Mouse (Mus musculus): ENCODE measurements around the gene Meis1. TPM values are rescaled to one million over a fixed set of nuclear protein-coding genes. Genes with fewer than 3 reads are reported as not detected.

The Meis1 gene
- polyA plus RNA-seq, 1 experiment from 2014 or later, result 69.8 TPM

DNA sequence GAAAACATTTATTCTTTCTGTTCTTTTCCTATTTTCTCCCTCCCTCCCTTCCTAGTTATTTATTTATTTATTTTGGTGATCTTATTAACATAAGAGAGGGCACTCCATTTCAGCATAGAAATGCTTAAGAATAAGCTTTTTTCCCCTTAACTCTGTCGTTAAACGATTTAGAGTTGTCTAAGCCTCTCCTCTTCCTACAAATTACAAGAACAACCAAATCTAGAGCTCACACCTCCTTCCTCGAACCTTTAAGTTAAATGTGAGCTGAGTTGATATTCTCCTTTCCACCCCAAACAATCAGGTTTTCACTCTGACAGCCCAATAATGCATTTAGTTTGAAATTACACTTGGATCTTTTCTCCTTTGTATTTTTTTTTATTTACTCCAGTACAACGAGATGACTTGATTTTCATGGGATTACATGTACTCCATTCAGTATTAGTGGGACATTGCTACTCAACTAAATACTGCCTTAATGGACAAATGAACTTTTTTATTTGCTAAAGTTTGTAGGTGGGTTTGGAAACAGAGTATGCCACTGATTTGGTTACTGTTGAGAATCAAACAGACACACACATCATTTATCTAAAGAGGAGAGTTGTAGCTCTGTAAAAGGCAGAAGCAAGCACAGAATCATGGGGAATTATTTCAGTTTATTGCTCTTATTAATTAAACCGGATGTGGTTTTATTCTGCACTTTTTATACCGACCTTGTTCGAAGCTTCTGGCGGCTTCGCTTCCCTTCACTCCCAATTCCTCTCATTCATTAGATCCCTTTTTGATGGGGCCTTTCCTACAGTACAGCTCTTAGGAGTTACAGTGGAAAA, 145.1 kb downstream of the Meis1 start:
- WGBS, result 1% methylated on average over 9 of the region's 9 CpGs
- ATAC-seq (ENCODE audit: insufficient number of reproducible peaks, low FRiP score, low TSS enrichment, low read depth) (no peak), DNase-seq (ENCODE audit: low spot score) (no peak)
- H3K9ac ChIP-seq (ENCODE audit: low read length), result no peak overlapping the region
- H3K4me2 ChIP-seq (ENCODE audit: low read depth, severe bottlenecking), result no peak overlapping the region
- no peak overlapping the region for H3K4me3 ChIP-seq (ENCODE audit: low read depth, low read length)
- no peaks in the 10 kb centered on the region for H3K36me3 ChIP-seq (ENCODE audit: control insufficient read depth, insufficient read depth, low read length)
- H3K27ac ChIP-seq (replicated peaks; ENCODE audit: low read depth, low read length), result no peak overlapping the region
- H3K9me3 ChIP-seq (ENCODE audit: control insufficient read depth, low read length), result no peaks in the 10 kb centered on the region
- H3K4me1 ChIP-seq (ENCODE audit: control insufficient read depth, insufficient read depth, low read length), result peaks cover 7% of the 10 kb centered on the region; the same call in 1 of the 2 replicates
- H3K27me3 ChIP-seq (ENCODE audit: control insufficient read depth, insufficient read depth, low read length), result peaks cover 51% of the 10 kb centered on the region

DNA sequence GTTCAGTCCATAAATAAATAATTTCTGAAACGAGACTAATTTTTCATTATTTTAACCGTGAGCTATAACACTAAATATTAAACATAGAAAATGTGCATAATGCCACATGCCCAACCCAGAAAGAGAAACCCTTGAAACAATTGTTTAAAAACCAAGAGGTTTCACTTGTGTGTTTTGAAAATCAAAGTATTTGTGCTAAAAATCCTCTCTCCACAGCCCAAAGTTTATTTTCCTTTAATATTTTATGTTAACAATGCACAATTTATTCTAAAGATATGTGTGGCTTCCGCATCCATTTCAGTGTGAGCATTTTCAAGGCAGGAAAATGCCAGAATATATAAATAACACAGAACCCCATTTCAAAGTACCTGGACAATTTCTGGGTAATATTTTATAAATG, 146.0 kb downstream of the Meis1 start:
- peaks cover 6% of the 10 kb centered on the region; the same call in 1 of the 2 replicates for H3K4me1 ChIP-seq (ENCODE audit: control insufficient read depth, insufficient read depth, low read length)
- no peak overlapping the region for H3K4me2 ChIP-seq (ENCODE audit: low read depth, severe bottlenecking)
- H3K36me3 ChIP-seq (ENCODE audit: control insufficient read depth, insufficient read depth, low read length), result no peaks in the 10 kb centered on the region
- no peak overlapping the region for H3K4me3 ChIP-seq (ENCODE audit: low read depth, low read length)
- peaks cover 51% of the 10 kb centered on the region for H3K27me3 ChIP-seq (ENCODE audit: control insufficient read depth, insufficient read depth, low read length)
- H3K27ac ChIP-seq (replicated peaks; ENCODE audit: low read depth, low read length), result no peak overlapping the region
- WGBS, result 12% methylated on average over 3 of the region's 3 CpGs
- H3K9ac ChIP-seq (ENCODE audit: low read length), result no peak overlapping the region
- ATAC-seq (ENCODE audit: insufficient number of reproducible peaks, low FRiP score, low TSS enrichment, low read depth) (no peak), DNase-seq (ENCODE audit: low spot score) (no peak)
- H3K9me3 ChIP-seq (ENCODE audit: control insufficient read depth, low read length), result no peaks in the 10 kb centered on the region

- peak overlapping the region; percentile 56; the same call in 1 of the 2 replicates for H3K4me2 ChIP-seq (ENCODE audit: low read depth, severe bottlenecking)
- H3K4me3 ChIP-seq (ENCODE audit: low read depth, low read length), result peak overlapping the region; percentile 27
- H3K27me3 ChIP-seq (ENCODE audit: control insufficient read depth, insufficient read depth, low read length), result peaks cover 50% of the 10 kb centered on the region
- no peak overlapping the region; the same call in 1 of the 2 replicates for H3K27ac ChIP-seq (replicated peaks; ENCODE audit: low read depth, low read length)
- H3K9ac ChIP-seq (ENCODE audit: low read length), result no peak overlapping the region
- peaks cover 6% of the 10 kb centered on the region; the same call in 1 of the 2 replicates for H3K4me1 ChIP-seq (ENCODE audit: control insufficient read depth, insufficient read depth, low read length)
- ATAC-seq (ENCODE audit: insufficient number of reproducible peaks, low FRiP score, low TSS enrichment, low read depth), result no peak
- no peaks in the 10 kb centered on the region for H3K9me3 ChIP-seq (ENCODE audit: control insufficient read depth, low read length)
- WGBS, result 2% methylated on average over 12 of the region's 12 CpGs
- no peaks in the 10 kb centered on the region for H3K36me3 ChIP-seq (ENCODE audit: control insufficient read depth, insufficient read depth, low read length)
- no peak for DNase-seq (ENCODE audit: low spot score)
Observed at GRCm38 (mm10) chr11:18872118-18872751, 146.6 kb downstream of the Meis1 start.

DNA sequence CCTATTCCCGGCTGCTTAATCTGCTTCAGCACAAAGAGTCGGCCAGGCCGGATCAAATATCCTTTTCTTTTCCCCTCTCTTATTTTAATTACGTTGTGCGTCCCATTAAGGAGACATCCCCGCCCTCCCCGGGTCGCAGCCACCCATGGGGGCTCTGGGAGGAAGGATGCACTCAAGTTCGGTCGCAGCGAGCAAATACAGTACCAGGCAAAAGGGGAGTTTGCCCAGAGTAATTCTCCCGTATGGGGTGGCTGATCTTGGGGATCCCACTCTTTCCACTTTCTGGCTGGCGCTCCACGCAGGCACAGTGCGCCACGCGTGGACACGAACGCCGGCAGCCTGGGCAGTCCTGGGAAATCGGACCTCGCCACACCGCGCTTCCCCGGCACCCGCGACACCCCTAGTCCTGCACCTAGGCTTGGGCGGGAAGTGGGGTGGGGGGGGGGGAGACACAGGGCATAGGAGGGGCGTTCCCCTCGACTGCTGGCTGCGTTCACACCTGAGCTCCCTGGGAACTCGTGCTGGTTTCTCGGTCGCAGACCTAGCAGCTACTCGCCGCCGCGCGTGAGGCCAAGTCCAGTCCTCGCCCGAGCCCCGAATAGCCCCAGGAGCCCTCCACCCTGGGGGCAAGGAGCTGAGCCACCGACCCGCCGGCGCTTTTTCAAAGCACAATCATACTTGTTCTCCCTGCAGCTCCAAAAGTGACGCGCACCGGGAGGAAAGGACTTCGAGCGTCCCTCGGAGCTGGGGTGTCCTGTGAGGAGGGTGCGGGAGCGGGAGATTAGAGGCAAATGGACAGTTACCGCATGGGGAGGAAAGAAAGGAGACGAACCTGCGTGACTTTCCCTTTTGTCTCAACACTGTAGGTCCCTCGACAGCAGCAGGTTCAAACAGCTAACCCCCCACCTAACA, 147.4 kb downstream of the Meis1 start:
- H3K27ac ChIP-seq (replicated peaks; ENCODE audit: low read depth, low read length), result peak overlapping the region; percentile 56; the same call in 1 of the 2 replicates
- DNase-seq (ENCODE audit: low spot score) (peak; percentile 76), ATAC-seq (ENCODE audit: insufficient number of reproducible peaks, low FRiP score, low TSS enrichment, low read depth) (peak; percentile 40; the same call in 1 of the 2 replicates)
- no peaks in the 10 kb centered on the region for H3K36me3 ChIP-seq (ENCODE audit: control insufficient read depth, insufficient read depth, low read length)
- no peaks in the 10 kb centered on the region for H3K9me3 ChIP-seq (ENCODE audit: control insufficient read depth, low read length)
- H3K4me1 ChIP-seq (ENCODE audit: control insufficient read depth, insufficient read depth, low read length), result no peaks in the 10 kb centered on the region
- WGBS, result under 1% methylated on average over 57 of the region's 58 CpGs
- peaks cover 42% of the 10 kb centered on the region for H3K27me3 ChIP-seq (ENCODE audit: control insufficient read depth, insufficient read depth, low read length)
- peak overlapping the region; percentile 56 for H3K4me2 ChIP-seq (ENCODE audit: low read depth, severe bottlenecking)
- H3K4me3 ChIP-seq (ENCODE audit: low read depth, low read length), result peak overlapping the region; percentile 27
- peak overlapping the region; percentile 58 for H3K9ac ChIP-seq (ENCODE audit: low read length)

DNA sequence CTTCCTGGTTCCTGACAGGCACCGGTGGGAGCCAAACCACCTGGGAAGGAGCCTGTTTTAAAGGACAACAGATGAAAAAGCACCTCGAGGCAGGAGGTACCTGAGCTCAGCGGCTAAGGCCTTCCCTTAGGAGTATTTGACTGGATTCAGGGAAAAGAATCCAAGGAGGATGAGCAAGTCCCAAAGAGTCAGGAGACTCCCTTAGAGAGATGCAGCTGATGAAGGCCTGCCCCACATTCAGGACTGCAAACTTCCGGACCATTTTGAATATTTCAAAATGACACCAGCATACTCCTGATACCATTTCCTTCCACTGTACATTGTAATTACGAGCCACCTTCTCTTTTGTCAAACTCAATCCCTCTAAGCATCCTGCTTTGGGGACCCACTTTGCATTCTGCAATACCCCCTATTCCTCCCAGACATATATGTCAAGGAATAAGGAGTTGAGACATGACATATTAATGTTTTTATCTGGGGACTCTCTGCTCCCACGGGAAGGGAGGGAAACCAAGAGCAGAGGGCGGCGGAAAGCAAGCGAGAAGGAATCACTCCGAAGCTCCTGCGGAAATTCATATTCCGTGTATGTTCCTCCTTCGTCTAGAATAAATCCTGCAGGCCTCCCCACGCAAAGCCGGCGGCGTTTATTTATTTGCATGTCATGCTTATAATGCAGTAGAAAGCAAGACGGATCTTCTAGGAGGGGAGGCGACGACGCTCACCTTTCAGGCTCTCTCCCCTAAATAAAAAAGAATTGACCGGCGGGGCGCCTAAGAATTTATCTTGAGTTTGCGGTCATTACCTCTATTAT, 148.5 kb downstream of the Meis1 start:
- ATAC-seq (ENCODE audit: insufficient number of reproducible peaks, low FRiP score, low TSS enrichment, low read depth), result no peak
- Histone ChIP-seq H3K27ac (replicated peaks; ENCODE audit: low read depth, low read length) (no peak overlapping the region), H3K36me3 (ENCODE audit: control insufficient read depth, insufficient read depth, low read length) (no peaks in the 10 kb centered on the region), H3K4me3 (ENCODE audit: low read depth, low read length) (0 out of 2 replicates have a peak overlapping the region, but pooled peaks have one; percentile 27), H3K9me3 (ENCODE audit: control insufficient read depth, low read length) (no peaks in the 10 kb centered on the region), H3K9ac (ENCODE audit: low read length) (no peak overlapping the region), H3K27me3 (ENCODE audit: control insufficient read depth, insufficient read depth, low read length) (peaks cover 33% of the 10 kb centered on the region), H3K4me2 (ENCODE audit: low read depth, severe bottlenecking) (peak overlapping the region; percentile 0; the same call in 1 of the 2 replicates), H3K4me1 (ENCODE audit: control insufficient read depth, insufficient read depth, low read length) (no peaks in the 10 kb centered on the region)
- peak; percentile 44 for DNase-seq (ENCODE audit: low spot score)
- WGBS, result 2% methylated on average over 25 of the region's 25 CpGs

DNA sequence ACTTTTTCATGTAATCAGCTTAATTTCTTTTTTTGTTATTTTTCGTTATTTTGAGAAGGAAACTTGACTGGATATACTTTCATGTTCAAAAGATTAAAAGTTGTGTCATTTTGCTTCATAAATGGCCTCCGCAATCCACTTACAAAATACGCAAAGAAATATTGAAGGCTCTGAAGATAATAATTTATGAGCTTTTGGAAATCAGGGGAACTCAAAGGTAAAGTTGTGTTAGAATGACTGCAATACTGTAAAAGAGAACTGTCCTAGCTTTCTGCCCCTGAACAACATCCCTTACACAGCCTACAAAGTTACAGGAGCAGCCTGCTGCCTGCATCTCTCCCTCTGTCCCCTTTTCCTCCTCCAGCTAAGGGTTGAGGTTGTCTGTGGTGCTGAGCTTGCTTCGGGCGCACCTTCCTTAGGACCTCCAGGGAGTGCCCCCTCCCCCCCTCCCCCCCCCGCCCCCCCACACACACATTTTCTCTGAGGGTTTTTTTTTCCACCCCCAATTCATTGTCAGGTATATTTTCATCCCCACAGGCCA, 149.3 kb downstream of the Meis1 start:
- peaks cover 25% of the 10 kb centered on the region for H3K27me3 ChIP-seq (ENCODE audit: control insufficient read depth, insufficient read depth, low read length)
- 11% methylated on average over 5 of the region's 6 CpGs for WGBS
- no peaks in the 10 kb centered on the region for H3K9me3 ChIP-seq (ENCODE audit: control insufficient read depth, low read length)
- DNase-seq (ENCODE audit: low spot score), result no peak
- H3K4me3 ChIP-seq (ENCODE audit: low read depth, low read length), result no peak overlapping the region
- no peak for ATAC-seq (ENCODE audit: insufficient number of reproducible peaks, low FRiP score, low TSS enrichment, low read depth)
- H3K9ac ChIP-seq (ENCODE audit: low read length), result no peak overlapping the region
- no peaks in the 10 kb centered on the region for H3K36me3 ChIP-seq (ENCODE audit: control insufficient read depth, insufficient read depth, low read length)
- H3K4me1 ChIP-seq (ENCODE audit: control insufficient read depth, insufficient read depth, low read length), result no peaks in the 10 kb centered on the region
- no peak overlapping the region for H3K27ac ChIP-seq (replicated peaks; ENCODE audit: low read depth, low read length)
- no peak overlapping the region for H3K4me2 ChIP-seq (ENCODE audit: low read depth, severe bottlenecking)

GRCm38 (mm10) chr11:18867665-18868064, 151.1 kb downstream of the Meis1 start:
- Histone ChIP-seq H3K36me3 (ENCODE audit: control insufficient read depth, insufficient read depth, low read length) (no peaks in the 10 kb centered on the region), H3K4me1 (ENCODE audit: control insufficient read depth, insufficient read depth, low read length) (no peaks in the 10 kb centered on the region), H3K9me3 (ENCODE audit: control insufficient read depth, low read length) (no peaks in the 10 kb centered on the region), H3K4me2 (ENCODE audit: low read depth, severe bottlenecking) (no peak overlapping the region), H3K9ac (ENCODE audit: low read length) (no peak overlapping the region), H3K27ac (replicated peaks; ENCODE audit: low read depth, low read length) (no peak overlapping the region), H3K4me3 (ENCODE audit: low read depth, low read length) (no peak overlapping the region), H3K27me3 (ENCODE audit: control insufficient read depth, insufficient read depth, low read length) (peaks cover 19% of the 10 kb centered on the region; the same call in 1 of the 2 replicates)
- DNase-seq (ENCODE audit: low spot score) (no peak), ATAC-seq (ENCODE audit: insufficient number of reproducible peaks, low FRiP score, low TSS enrichment, low read depth) (no peak)
- 41% methylated on average over 2 of the region's 2 CpGs for WGBS
